Mouse (Mus musculus) liver, adult (tissue): Measurements from ENCODE around the gene Mgea5.

ENCODE experiments used
- GATA4 ChIP-seq: IDR thresholded peaks from 2 replicates; pipeline ENCODE4 v1.6.1; 2014; ENCODE audit warnings: mild to moderate bottlenecking, low read length; ENCODE audit not compliant: insufficient replicate concordance

Mgea5 gene

GRCm38 (mm10) chr19:45745344-45746152 lies 38.1 kb downstream of the Mgea5 start:
- TF ChIP-seq GATA4: no peak

GRCm38 (mm10) chr19:45743619-45744018 lies 40.0 kb downstream of the Mgea5 start:
- no peak for TF ChIP-seq GATA4

GRCm38 (mm10) chr19:45742984-45743575 lies 40.6 kb downstream of the Mgea5 start:
- TF ChIP-seq GATA4: no peak

- no peak for TF ChIP-seq GATA4
Measured at GRCm38 (mm10) chr19:45742218-45742983, 41.2 kb downstream of the Mgea5 start, which contains the start of gene Fgf8. Gene Fgf8 (minus strand): TSS chr19:45742915.

- TF ChIP-seq GATA4: no peak
Measured at GRCm38 (mm10) chr19:45741431-45742217, 42.0 kb downstream of the Mgea5 start.

GRCm38 (mm10) chr19:45740817-45741216 lies 42.8 kb downstream of the Mgea5 start:
- no peak for TF ChIP-seq GATA4

- no peak for TF ChIP-seq GATA4
Measured at GRCm38 (mm10) chr19:45740233-45740632, 43.4 kb downstream of the Mgea5 start.

GRCm38 (mm10) chr19:45738521-45738920 lies 45.1 kb downstream of the Mgea5 start:
- no peak for TF ChIP-seq GATA4

GRCm38 (mm10) chr19:45737846-45738484 lies 45.7 kb downstream of the Mgea5 start:
- no peak for TF ChIP-seq GATA4

- TF ChIP-seq GATA4: no peak
Measured at GRCm38 (mm10) chr19:45737208-45737845, 46.3 kb downstream of the Mgea5 start.

GRCm38 (mm10) chr19:45736855-45737207 lies 46.8 kb downstream of the Mgea5 start:
- no peak for TF ChIP-seq GATA4

- TF ChIP-seq GATA4: no peak
Measured at GRCm38 (mm10) chr19:45736241-45736640, 47.4 kb downstream of the Mgea5 start.

GRCm38 (mm10) chr19:45734762-45735161 lies 48.9 kb downstream of the Mgea5 start:
- no peak for TF ChIP-seq GATA4

GRCm38 (mm10) chr19:45734191-45734590 lies 49.4 kb downstream of the Mgea5 start:
- TF ChIP-seq GATA4: no peak
